Mouse (Mus musculus): ENCODE measurements around the gene Spata21.

Gene Spata21

DNA sequence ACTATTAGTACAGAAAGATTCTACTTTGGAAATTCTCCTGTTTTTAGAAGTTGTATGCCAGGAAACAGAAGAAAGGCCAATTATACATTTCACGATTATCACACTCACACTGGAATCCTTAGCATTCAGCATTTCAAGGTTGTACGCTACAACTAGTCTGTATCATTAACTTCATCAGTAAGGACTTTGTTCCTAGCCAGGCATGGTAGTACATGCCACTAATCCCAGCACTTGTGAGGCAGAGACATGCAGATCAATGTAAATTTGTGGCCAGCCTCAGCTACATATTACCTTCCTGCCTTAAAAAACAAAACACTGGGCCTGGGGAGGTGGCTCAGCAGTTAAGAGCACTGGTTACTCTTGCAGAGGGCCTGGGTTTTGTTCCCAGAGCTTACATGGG, 70.5 kb downstream of the Spata21 start:
- DNase-seq (ENCODE audit: low spot score in 2 of 2) = no peak

DNA sequence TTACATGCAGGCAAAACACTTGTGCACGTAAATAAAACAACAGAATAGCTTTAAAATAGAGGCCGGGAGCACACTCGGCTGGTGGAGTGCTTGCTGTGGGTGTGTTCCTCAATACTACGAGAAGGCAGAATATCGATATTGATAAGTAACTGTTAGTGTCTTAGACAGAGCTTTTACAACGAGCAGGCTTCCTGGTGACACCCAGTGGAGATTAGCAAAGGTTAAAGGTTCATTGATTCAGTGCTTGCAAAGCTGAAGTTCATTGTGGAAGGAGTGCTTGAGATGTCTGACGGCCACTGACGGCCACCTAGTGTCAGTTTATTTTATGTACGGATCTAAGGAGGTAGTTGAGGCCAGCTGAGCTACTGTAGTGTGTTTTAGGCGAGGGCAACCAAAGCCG, 71.0 kb downstream of the Spata21 start:
- no peak for DNase-seq (ENCODE audit: low spot score in 2 of 2)

DNA sequence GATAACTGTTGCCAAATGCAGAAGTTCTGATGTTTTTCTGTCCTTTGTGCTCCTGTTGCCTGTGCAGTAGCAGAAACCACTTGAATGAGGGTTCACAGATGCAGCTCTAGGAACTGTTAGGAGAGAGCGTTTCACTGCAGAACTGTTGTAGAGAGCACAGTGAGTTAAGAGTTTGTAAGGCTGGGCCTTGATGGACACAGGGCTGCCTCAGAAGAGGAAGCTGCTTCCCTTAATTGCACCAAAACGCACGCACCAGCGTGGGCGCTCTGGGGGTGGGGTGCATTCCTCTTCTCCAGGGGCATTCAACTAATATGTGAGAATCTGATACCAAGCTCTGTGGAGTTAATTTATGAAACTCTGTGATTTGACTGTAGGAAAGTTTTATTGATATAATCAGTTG, 71.5 kb downstream of the Spata21 start:
- DNase-seq (ENCODE audit: low spot score in 2 of 2) = no peak

DNA sequence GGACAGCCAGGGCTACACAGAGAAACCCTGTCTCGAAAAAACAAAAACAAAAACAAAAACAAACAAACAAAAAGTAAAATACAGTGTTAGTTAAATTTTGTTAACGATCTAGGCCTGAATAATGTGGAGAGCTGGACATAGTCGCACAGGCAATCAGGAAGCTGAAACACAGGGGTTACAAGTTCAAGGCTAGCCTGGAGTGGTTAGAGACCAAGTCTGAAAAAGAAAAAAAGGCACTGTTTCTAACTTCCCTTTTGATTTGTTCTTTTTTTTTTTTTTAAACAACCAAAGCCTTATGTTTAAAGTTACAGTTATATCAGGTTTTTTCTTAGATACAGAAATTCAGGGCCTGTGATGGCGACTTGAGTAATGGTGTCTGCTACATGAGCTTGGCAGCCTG, 72.1 kb downstream of the Spata21 start:
- DNase-seq (ENCODE audit: low spot score in 2 of 2) = no peak

DNA sequence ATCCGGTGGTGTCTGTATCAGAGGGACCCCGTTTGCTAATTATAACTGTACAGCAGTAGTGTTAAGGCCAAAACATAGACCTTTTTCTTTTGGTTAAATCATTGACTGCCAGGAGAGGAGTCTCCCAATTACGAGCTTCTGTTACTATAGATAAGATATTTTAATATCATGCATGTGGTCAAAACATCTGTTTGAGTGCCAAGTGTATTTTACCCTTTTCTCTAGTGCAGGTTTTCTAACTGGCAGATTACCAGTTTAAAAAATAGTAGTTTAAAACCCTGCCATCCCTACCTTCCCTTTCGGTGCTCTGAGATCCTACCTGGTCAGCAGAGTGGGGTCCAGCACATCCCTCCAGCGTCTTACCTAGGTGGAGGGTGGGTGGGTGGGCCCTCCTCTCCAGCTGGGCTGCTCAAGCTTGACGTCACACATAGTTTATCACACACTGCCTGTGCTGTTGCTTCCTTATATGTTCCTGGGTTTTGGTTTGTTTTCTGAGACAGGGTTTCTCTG, 73.6 kb downstream of the Spata21 start:
- DNase-seq (ENCODE audit: low spot score in 2 of 2) = no peak
